17 mouse cellular contexts compared by ENCODE assay signal in the genomic region with DNA sequence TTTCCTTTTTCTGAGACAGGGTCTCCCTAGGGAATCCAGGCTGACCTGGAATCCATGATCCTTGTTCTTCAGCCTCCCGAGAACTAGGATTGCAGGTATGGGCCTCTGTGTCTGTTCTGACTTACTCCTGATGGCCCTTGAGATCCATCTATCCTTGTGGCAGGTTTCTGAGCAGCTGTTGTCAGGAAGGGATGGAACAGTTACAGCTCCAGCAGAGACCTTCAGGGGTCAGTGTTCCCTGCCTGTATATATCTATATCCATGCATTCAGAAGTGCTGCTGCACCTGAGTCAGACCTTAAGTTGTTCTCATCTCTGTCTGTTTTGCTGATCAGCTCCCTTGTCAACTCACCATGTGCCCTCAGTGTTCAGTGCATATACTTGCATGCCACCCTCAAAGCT. TPM values are rescaled to one million over a fixed set of nuclear protein-coding genes. Genes with fewer than 3 reads are reported as not detected.
DNase-seq lines count a peak whose midpoint lies in the region; ATAC-seq and TF ChIP-seq lines count a peak whose summit lies in the region.
"Had no signal": no experiment of that assay in that cellular context is flagged by ENCODE, and none has a peak within 500 bp of the region (broad histone marks: within the 10 kb centered on the region; RNA-seq: fewer than 3 reads in every experiment).

No protein-coding gene starts in this region.

- peak overlapping the region; percentile 78 for H3K27ac ChIP-seq in kidney, embryonic 14.5 days (ENCODE audit: low read depth, low read length)
- H3K27ac ChIP-seq in lung, embryonic 16.5 days (ENCODE audit: low read length) = 0 out of 2 replicates have a peak overlapping the region, but pooled peaks have one; percentile 28
- 0 out of 2 replicates have a peak overlapping the region, but pooled peaks have one; percentile 26 for H3K27ac ChIP-seq in liver, embryonic 15.5 days (replicated peaks)
- peak overlapping the region; percentile 73; the same call in 1 of the 2 replicates for H3K27ac ChIP-seq in stomach, postnatal 0 days (replicated peaks)
- H3K27ac ChIP-seq in forebrain, embryonic 15.5 days (replicated peaks) = no peak overlapping the region
- H3K27ac ChIP-seq: forebrain, embryonic 12.5 days; hindbrain, embryonic 12.5 days; limb, embryonic 12.5 days; midbrain, embryonic 15.5 days had no signal

- H3K27me3 ChIP-seq in kidney, embryonic 14.5 days (ENCODE audit: control insufficient read depth, insufficient read depth, low read length) = no peaks in the 10 kb centered on the region
- no peaks in the 10 kb centered on the region for H3K27me3 ChIP-seq in lung, embryonic 16.5 days (ENCODE audit: control insufficient read depth, insufficient read depth, low read depth, low read length)
- H3K27me3 ChIP-seq in liver, embryonic 15.5 days = no peaks in the 10 kb centered on the region
- H3K27me3 ChIP-seq in stomach, postnatal 0 days (ENCODE audit: control insufficient read depth, insufficient read depth, low read length) = no peaks in the 10 kb centered on the region
- no peaks in the 10 kb centered on the region for H3K27me3 ChIP-seq in forebrain, embryonic 15.5 days
- H3K27me3 ChIP-seq: CH12.LX; forebrain, embryonic 12.5 days; hindbrain, embryonic 12.5 days; limb, embryonic 12.5 days; midbrain, embryonic 15.5 days had no signal

- no peak overlapping the region for H3K4me3 ChIP-seq in kidney, embryonic 14.5 days (ENCODE audit: low read length)
- no peak overlapping the region for H3K4me3 ChIP-seq in lung, embryonic 16.5 days (ENCODE audit: low read length)
- H3K4me3 ChIP-seq in liver, embryonic 15.5 days (replicated peaks) = no peak overlapping the region
- H3K4me3 ChIP-seq in stomach, postnatal 0 days (ENCODE audit: low read depth, low read length) = no peak overlapping the region
- H3K4me3 ChIP-seq in forebrain, embryonic 15.5 days = no peak overlapping the region
- H3K4me3 ChIP-seq: forebrain, embryonic 12.5 days; hindbrain, embryonic 12.5 days; limb, embryonic 12.5 days; midbrain, embryonic 15.5 days had no signal

- no peak overlapping the region for H3K9ac ChIP-seq in kidney, embryonic 14.5 days (ENCODE audit: low read depth, low read length)
- H3K9ac ChIP-seq in lung, embryonic 16.5 days (ENCODE audit: low read length) = no peak overlapping the region
- H3K9ac ChIP-seq in liver, embryonic 15.5 days = no peak overlapping the region
- H3K9ac ChIP-seq in stomach, postnatal 0 days (ENCODE audit: low read length) = no peak overlapping the region
- H3K9ac ChIP-seq in forebrain, embryonic 15.5 days (replicated peaks) = no peak overlapping the region
- H3K9ac ChIP-seq: forebrain, embryonic 12.5 days; hindbrain, embryonic 12.5 days; limb, embryonic 12.5 days; midbrain, embryonic 15.5 days had no signal

- DNase-seq in kidney, postnatal 25 days = no peak
- no peak for DNase-seq in lung, postnatal 10 days
- DNase-seq in stomach, postnatal 0 days (ENCODE audit: low spot score) = no peak
- DNase-seq in urinary bladder, postnatal 25 days (ENCODE audit: low spot score) = no peak
- DNase-seq: cerebellum, postnatal 14 days; gastrocnemius, postnatal 36 days; right cerebral cortex, postnatal 4 days; thymus, postnatal 25 days had no signal

- no peak overlapping the region for H3K4me2 ChIP-seq in kidney, embryonic 14.5 days (replicated peaks; ENCODE audit: low read depth, low read length)
- H3K4me2 ChIP-seq in lung, embryonic 16.5 days (ENCODE audit: low read depth, low read length) = no peak overlapping the region
- H3K4me2 ChIP-seq in liver, embryonic 15.5 days = peak overlapping the region; percentile 16; the same call in 1 of the 2 replicates
- H3K4me2 ChIP-seq in stomach, postnatal 0 days (replicated peaks; ENCODE audit: low read depth) = no peak overlapping the region
- H3K4me2 ChIP-seq in forebrain, embryonic 15.5 days (replicated peaks) = no peak overlapping the region
- H3K4me2 ChIP-seq: forebrain, embryonic 12.5 days; hindbrain, embryonic 12.5 days; limb, embryonic 12.5 days; midbrain, embryonic 15.5 days had no signal

- TF ChIP-seq CTCF in stomach, postnatal 0 days (IDR thresholded peaks at IDR 0.05; ENCODE audit: low read depth) = no peak

- WGBS in kidney, embryonic 14.5 days = 58% methylated on average over 1 of the region's 1 CpGs
- 48% methylated on average over 1 of the region's 1 CpGs for WGBS in lung, embryonic 16.5 days
- 69% methylated on average over 1 of the region's 1 CpGs for WGBS in liver, embryonic 15.5 days (ENCODE audit: insufficient replicate concordance)
- WGBS in stomach, postnatal 0 days = 74% methylated on average over 1 of the region's 1 CpGs
- 63% methylated on average over 1 of the region's 1 CpGs for WGBS in forebrain, embryonic 15.5 days

- H3K36me3 ChIP-seq in kidney, embryonic 14.5 days (ENCODE audit: control insufficient read depth, insufficient read depth, low read length) = peaks cover 15% of the 10 kb centered on the region; the same call in 1 of the 2 replicates
- no peaks in the 10 kb centered on the region for H3K36me3 ChIP-seq in lung, embryonic 16.5 days (ENCODE audit: control insufficient read depth, insufficient read depth, low read length)
- peaks cover 67% of the 10 kb centered on the region for H3K36me3 ChIP-seq in liver, embryonic 15.5 days (replicated peaks)
- H3K36me3 ChIP-seq in stomach, postnatal 0 days (ENCODE audit: control insufficient read depth, insufficient read depth, low read length) = peaks cover 2% of the 10 kb centered on the region; the same call in 1 of the 2 replicates
- peaks cover 7% of the 10 kb centered on the region; the same call in 1 of the 2 replicates for H3K36me3 ChIP-seq in forebrain, embryonic 15.5 days

- no peak for ATAC-seq in kidney, embryonic 14.5 days (ENCODE audit: low FRiP score, low TSS enrichment)
- no peak for ATAC-seq in lung, embryonic 16.5 days (ENCODE audit: low read depth)
- ATAC-seq in liver, embryonic 15.5 days (ENCODE audit: insufficient read depth) = no peak
- ATAC-seq in stomach, postnatal 0 days (ENCODE audit: low FRiP score, low TSS enrichment) = no peak
- no peak for ATAC-seq in forebrain, embryonic 15.5 days (replicated peaks)
- ATAC-seq: midbrain, embryonic 15.5 days had no signal

- no peaks in the 10 kb centered on the region for H3K4me1 ChIP-seq in kidney, embryonic 14.5 days (ENCODE audit: control insufficient read depth, insufficient read depth, low read length)
- no peaks in the 10 kb centered on the region for H3K4me1 ChIP-seq in lung, embryonic 16.5 days (replicated peaks; ENCODE audit: control insufficient read depth, insufficient read depth, low read length)
- peaks cover 43% of the 10 kb centered on the region for H3K4me1 ChIP-seq in liver, embryonic 15.5 days (replicated peaks)
- H3K4me1 ChIP-seq in stomach, postnatal 0 days (replicated peaks; ENCODE audit: control insufficient read depth, insufficient read depth) = no peaks in the 10 kb centered on the region; the same call in 1 of the 2 replicates
- no peaks in the 10 kb centered on the region for H3K4me1 ChIP-seq in forebrain, embryonic 15.5 days
- H3K4me1 ChIP-seq: hindbrain, embryonic 12.5 days; midbrain, embryonic 15.5 days had no signal

- H3K9me3 ChIP-seq in kidney, embryonic 14.5 days (ENCODE audit: control insufficient read depth, low read length) = no peaks in the 10 kb centered on the region
- H3K9me3 ChIP-seq in lung, embryonic 16.5 days (ENCODE audit: control insufficient read depth, low read length) = no peaks in the 10 kb centered on the region
- H3K9me3 ChIP-seq in liver, embryonic 15.5 days (replicated peaks) = no peaks in the 10 kb centered on the region
- no peaks in the 10 kb centered on the region for H3K9me3 ChIP-seq in stomach, postnatal 0 days (ENCODE audit: control insufficient read depth, low read length)
- H3K9me3 ChIP-seq in forebrain, embryonic 15.5 days = no peaks in the 10 kb centered on the region
- H3K9me3 ChIP-seq: forebrain, embryonic 12.5 days; hindbrain, embryonic 12.5 days; limb, embryonic 12.5 days; midbrain, embryonic 15.5 days had no signal

- no peak for TF ChIP-seq EP300 in stomach, postnatal 0 days (optimal IDR thresholded peaks at IDR 0.05)

RNA-seq across cellular contexts. Expression of a gene that starts 12.1 kb away (rescaled TPM):
- 35.1 and 62.6 TPM in 2 replicates for polyA plus RNA-seq in kidney, embryonic 14.5 days (2014; fragmentation: Nextera tagmentation; extraction: Ambion mirVana)
- 46.0 and 48.3 TPM in 2 replicates for polyA plus RNA-seq in lung, embryonic 16.5 days (2015; fragmentation: Nextera tagmentation; extraction: Ambion mirVana)
- 76.7 and 81.9 TPM in 2 replicates for polyA plus RNA-seq in liver, embryonic 15.5 days (2015; fragmentation: Nextera tagmentation; extraction: Ambion mirVana)
- polyA plus RNA-seq in stomach, postnatal 0 days (2015; fragmentation: Nextera tagmentation; extraction: Ambion mirVana) = 41.8 and 43.3 TPM in 2 replicates
- polyA plus RNA-seq in forebrain, embryonic 15.5 days (2015; fragmentation: Nextera tagmentation; extraction: Ambion mirVana) = 78.5 and 81.4 TPM in 2 replicates

RNA-seq across cellular contexts. Expression of a gene that starts 50.9 kb away (rescaled TPM):
- 0.22 and 0.23 TPM in 2 replicates for polyA plus RNA-seq in kidney, embryonic 14.5 days (2014; fragmentation: Nextera tagmentation; extraction: Ambion mirVana)
- polyA plus RNA-seq in lung, embryonic 16.5 days (2015; fragmentation: Nextera tagmentation; extraction: Ambion mirVana) = 0.26 TPM in 2 replicates
- polyA plus RNA-seq in liver, embryonic 15.5 days (2015; fragmentation: Nextera tagmentation; extraction: Ambion mirVana) = 0.07 and 0.10 TPM in 2 replicates
- polyA plus RNA-seq in stomach, postnatal 0 days (2015; fragmentation: Nextera tagmentation; extraction: Ambion mirVana) = 0.25 TPM in 2 replicates
- 0.89 and 0.91 TPM in 2 replicates for polyA plus RNA-seq in forebrain, embryonic 15.5 days (2015; fragmentation: Nextera tagmentation; extraction: Ambion mirVana)

RNA-seq across cellular contexts. Expression of a gene that starts 59.2 kb away (rescaled TPM):
- 4.1 and 4.6 TPM in 2 replicates for polyA plus RNA-seq in kidney, embryonic 14.5 days (2014; fragmentation: Nextera tagmentation; extraction: Ambion mirVana)
- 0.45 and 0.92 TPM in 2 replicates for polyA plus RNA-seq in lung, embryonic 16.5 days (2015; fragmentation: Nextera tagmentation; extraction: Ambion mirVana)
- polyA plus RNA-seq in liver, embryonic 15.5 days (2015; fragmentation: Nextera tagmentation; extraction: Ambion mirVana) = 0.25 and 0.33 TPM in 2 replicates
- 1.6 and 1.9 TPM in 2 replicates for polyA plus RNA-seq in stomach, postnatal 0 days (2015; fragmentation: Nextera tagmentation; extraction: Ambion mirVana)
- polyA plus RNA-seq in forebrain, embryonic 15.5 days (2015; fragmentation: Nextera tagmentation; extraction: Ambion mirVana) = 0.56 and 0.78 TPM in 2 replicates
